10 mouse cellular contexts compared by ENCODE assay signal in genomic region chrX:77050401-77051381, GRCm38 (mm10).
DNase-seq lines count a peak whose midpoint lies in the region; ATAC-seq lines count a peak whose summit lies in the region.
"Had no signal": no experiment of that assay in that cellular context is flagged by ENCODE, and none has a peak within 500 bp of the region (broad histone marks: within the 10 kb centered on the region; RNA-seq: fewer than 3 reads in every experiment).

No protein-coding gene starts in this region.

- no peak overlapping the region for H3K4me2 ChIP-seq in embryonic facial prominence, embryonic 13.5 days
- no peak overlapping the region for H3K4me2 ChIP-seq in hindbrain, embryonic 16.5 days (ENCODE audit: low read length)
- H3K4me2 ChIP-seq: embryonic facial prominence, embryonic 15.5 days; limb, embryonic 13.5 days had no signal

- no peak overlapping the region for H3K4me3 ChIP-seq in embryonic facial prominence, embryonic 13.5 days
- H3K4me3 ChIP-seq in hindbrain, embryonic 16.5 days (ENCODE audit: low read length): no peak overlapping the region
- H3K4me3 ChIP-seq: embryonic facial prominence, embryonic 15.5 days; limb, embryonic 13.5 days had no signal

- H3K9me3 ChIP-seq in embryonic facial prominence, embryonic 13.5 days: no peaks in the 10 kb centered on the region
- H3K9me3 ChIP-seq in hindbrain, embryonic 16.5 days (ENCODE audit: control insufficient read depth, low read length): no peaks in the 10 kb centered on the region
- H3K9me3 ChIP-seq: embryonic facial prominence, embryonic 15.5 days; limb, embryonic 13.5 days had no signal

- no peak overlapping the region for H3K27ac ChIP-seq in embryonic facial prominence, embryonic 13.5 days
- H3K27ac ChIP-seq in hindbrain, embryonic 16.5 days (ENCODE audit: low read depth, low read length): peak overlapping the region; percentile 44; the same call in 1 of the 2 replicates
- H3K27ac ChIP-seq: embryonic facial prominence, embryonic 15.5 days; limb, embryonic 13.5 days had no signal

- DNase-seq in left cerebral cortex, adult 11 months (ENCODE audit: low spot score): peak; percentile 25
- no peak for DNase-seq in left cerebral cortex, postnatal 36 days (ENCODE audit: low spot score in 2 of 2)
- DNase-seq in left cerebral cortex, postnatal 14 days (ENCODE audit: low spot score in 2 of 2): peak; percentile 11 to 19
- peak; percentile 6 for DNase-seq in ovary, postnatal 10 days (ENCODE audit: low spot score)
- no peak for DNase-seq in urinary bladder, postnatal 25 days (ENCODE audit: low spot score)
- no peak for DNase-seq in thymus, postnatal 36 days

- no peaks in the 10 kb centered on the region for H3K27me3 ChIP-seq in embryonic facial prominence, embryonic 13.5 days
- H3K27me3 ChIP-seq in hindbrain, embryonic 16.5 days (replicated peaks; ENCODE audit: control insufficient read depth, insufficient read depth, low read length): no peaks in the 10 kb centered on the region
- H3K27me3 ChIP-seq: embryonic facial prominence, embryonic 15.5 days; limb, embryonic 13.5 days had no signal

- 37% methylated on average over 5 of the region's 5 CpGs for WGBS in embryonic facial prominence, embryonic 13.5 days
- WGBS in hindbrain, embryonic 16.5 days: 37% methylated on average over 5 of the region's 5 CpGs

- no peak overlapping the region for H3K9ac ChIP-seq in embryonic facial prominence, embryonic 13.5 days
- H3K9ac ChIP-seq in hindbrain, embryonic 16.5 days (ENCODE audit: low read depth, low read length): no peak overlapping the region
- H3K9ac ChIP-seq: embryonic facial prominence, embryonic 15.5 days; limb, embryonic 13.5 days had no signal

- no peaks in the 10 kb centered on the region for H3K4me1 ChIP-seq in embryonic facial prominence, embryonic 13.5 days
- H3K4me1 ChIP-seq in hindbrain, embryonic 16.5 days (ENCODE audit: control insufficient read depth, insufficient read depth, low read depth, low read length): peaks cover 3% of the 10 kb centered on the region
- H3K4me1 ChIP-seq: embryonic facial prominence, embryonic 15.5 days; limb, embryonic 13.5 days had no signal

- 0 out of 2 replicates have a peak, but pooled peaks have one; percentile 52 for ATAC-seq in embryonic facial prominence, embryonic 13.5 days (ENCODE audit: insufficient number of reproducible peaks, insufficient read depth, low FRiP score, low TSS enrichment, low read depth)
- ATAC-seq in hindbrain, embryonic 16.5 days: peak; percentile 95

- intact Hi-C loops in left cerebral cortex, postnatal 36 days (cut with DNase I): no loop called here
- intact Hi-C loops in left cerebral cortex, postnatal 14 days (cut with DNase I): no loop called here

- no peaks in the 10 kb centered on the region for H3K36me3 ChIP-seq in embryonic facial prominence, embryonic 13.5 days
- no peaks in the 10 kb centered on the region for H3K36me3 ChIP-seq in hindbrain, embryonic 16.5 days (ENCODE audit: control insufficient read depth, insufficient read depth, low read length)
- H3K36me3 ChIP-seq: embryonic facial prominence, embryonic 15.5 days; limb, embryonic 13.5 days had no signal

Comparison
In these comparisons a context has a peak if more than half of its experiments do, and no peak if none do; other contexts are left out.
1. DNase-seq: peak in left cerebral cortex, adult 11 months (single experiment), left cerebral cortex, postnatal 14 days (2 of 2) and ovary, postnatal 10 days (single experiment); none in left cerebral cortex, postnatal 36 days (0 of 2), urinary bladder, postnatal 25 days (single experiment) and thymus, postnatal 36 days (0 of 2).